Mouse (Mus musculus): ENCODE data around the gene Plekha5. TPM values are rescaled to one million over a fixed set of nuclear protein-coding genes. Genes with fewer than 3 reads are reported as not detected.
A peak's percentile ranks its signal among the peaks of the same experiment; 100 is the strongest.
"Not testable (repeated sequence)": the region's sequence is repeated elsewhere in the genome, so short reads cannot be mapped to it uniquely, and the experiment has no call there.

The Plekha5 gene
- polyA plus RNA-seq, 1 experiment from 2014 or later, result 42.1 TPM

GRCm38 (mm10) chr6:140519488-140520159 is 95.8 kb downstream of the Plekha5 start:
- Histone ChIP-seq H3K36me3 (replicated peaks) (no peaks in the 10 kb centered on the region), H3K4me1 (peaks cover 20% of the 10 kb centered on the region), H3K27me3 (replicated peaks) (no peaks in the 10 kb centered on the region), H3K4me3 (no peak overlapping the region), H3K9ac (no peak overlapping the region), H3K4me2 (no peak overlapping the region), H3K9me3 (no peaks in the 10 kb centered on the region), H3K27ac (0 out of 2 replicates have a peak overlapping the region, but pooled peaks have one; percentile 7)
- 27% methylated on average over 10 of the region's 10 CpGs for WGBS
- ATAC-seq (replicated peaks), result peak; percentile 62; the same call in 1 of the 2 replicates

GRCm38 (mm10) chr6:140520961-140521360 is 97.1 kb downstream of the Plekha5 start:
- no peaks in the 10 kb centered on the region for H3K9me3 ChIP-seq
- H3K27me3 ChIP-seq (replicated peaks), result no peaks in the 10 kb centered on the region
- H3K36me3 ChIP-seq (replicated peaks), result no peaks in the 10 kb centered on the region
- ATAC-seq (replicated peaks), result no peak
- no peak overlapping the region for H3K27ac ChIP-seq
- peaks cover 16% of the 10 kb centered on the region for H3K4me1 ChIP-seq
- no peak overlapping the region for H3K9ac ChIP-seq
- no peak overlapping the region for H3K4me3 ChIP-seq
- H3K4me2 ChIP-seq, result no peak overlapping the region
- WGBS, result 50% methylated on average over 6 of the region's 6 CpGs

- no peak overlapping the region for H3K4me3 ChIP-seq
- no peak overlapping the region for H3K9ac ChIP-seq
- no peak for ATAC-seq (replicated peaks)
- H3K27ac ChIP-seq, result no peak overlapping the region
- no peak overlapping the region for H3K4me2 ChIP-seq
- peaks cover 16% of the 10 kb centered on the region for H3K4me1 ChIP-seq
- no peaks in the 10 kb centered on the region for H3K9me3 ChIP-seq
- H3K27me3 ChIP-seq (replicated peaks), result no peaks in the 10 kb centered on the region
- H3K36me3 ChIP-seq (replicated peaks), result 0 out of 2 replicates have a peak, but pooled peaks cover 3% of the 10 kb centered on the region
- 58% methylated on average over 5 of the region's 5 CpGs for WGBS
These were observed 98.0 kb downstream of the Plekha5 start for GRCm38 (mm10) chr6:140521832-140522231.

- H3K36me3 ChIP-seq (replicated peaks), result 0 out of 2 replicates have a peak, but pooled peaks cover 3% of the 10 kb centered on the region
- H3K27ac ChIP-seq, result no peak overlapping the region
- peaks cover 16% of the 10 kb centered on the region for H3K4me1 ChIP-seq
- no peak for ATAC-seq (replicated peaks)
- 88% methylated on average over 4 of the region's 4 CpGs for WGBS
- no peak overlapping the region for H3K9ac ChIP-seq
- no peak overlapping the region for H3K4me3 ChIP-seq
- no peaks in the 10 kb centered on the region for H3K9me3 ChIP-seq
- H3K4me2 ChIP-seq, result no peak overlapping the region
- H3K27me3 ChIP-seq (replicated peaks), result no peaks in the 10 kb centered on the region
These were observed 99.7 kb downstream of the Plekha5 start for GRCm38 (mm10) chr6:140523600-140523999.

- Histone ChIP-seq H3K9ac (no peak overlapping the region), H3K4me1 (0 out of 2 replicates have a peak, but pooled peaks cover 1% of the 10 kb centered on the region), H3K9me3 (no peaks in the 10 kb centered on the region), H3K36me3 (replicated peaks) (0 out of 2 replicates have a peak, but pooled peaks cover 3% of the 10 kb centered on the region), H3K27me3 (replicated peaks) (no peaks in the 10 kb centered on the region), H3K4me2 (no peak overlapping the region), H3K27ac (no peak overlapping the region), H3K4me3 (no peak overlapping the region)
- ATAC-seq (replicated peaks), result no peak; the same call in 1 of the 2 replicates
- 90% methylated on average over 6 of the region's 6 CpGs for WGBS
These were observed 104.6 kb downstream of the Plekha5 start for GRCm38 (mm10) chr6:140528414-140528813.

GRCm38 (mm10) chr6:140532858-140533257 is 109.0 kb downstream of the Plekha5 start:
- 86% methylated on average over 1 of the region's 1 CpGs for WGBS
- not testable (repeated sequence) for H3K27me3 ChIP-seq (replicated peaks); H3K4me2 ChIP-seq; H3K4me1 ChIP-seq; H3K9ac ChIP-seq; H3K36me3 ChIP-seq (replicated peaks); H3K27ac ChIP-seq; ATAC-seq (replicated peaks); H3K9me3 ChIP-seq; H3K4me3 ChIP-seq

- WGBS, result 84% methylated on average over 5 of the region's 5 CpGs
- H3K9me3 ChIP-seq, result no peaks in the 10 kb centered on the region
- no peaks in the 10 kb centered on the region for H3K27me3 ChIP-seq (replicated peaks)
- no peak for ATAC-seq (replicated peaks)
- H3K4me3 ChIP-seq, result no peak overlapping the region
- no peaks in the 10 kb centered on the region for H3K4me1 ChIP-seq
- H3K36me3 ChIP-seq (replicated peaks), result peaks cover 6% of the 10 kb centered on the region; the same call in 1 of the 2 replicates
- H3K9ac ChIP-seq, result no peak overlapping the region
- no peak overlapping the region for H3K27ac ChIP-seq
- no peak overlapping the region for H3K4me2 ChIP-seq
These were observed 109.8 kb downstream of the Plekha5 start for GRCm38 (mm10) chr6:140533606-140534005.

GRCm38 (mm10) chr6:140535504-140535903 is 111.7 kb downstream of the Plekha5 start:
- no peak overlapping the region for H3K4me3 ChIP-seq
- H3K36me3 ChIP-seq (replicated peaks), result peaks cover 6% of the 10 kb centered on the region; the same call in 1 of the 2 replicates
- H3K27ac ChIP-seq, result no peak overlapping the region
- no peaks in the 10 kb centered on the region for H3K27me3 ChIP-seq (replicated peaks)
- no peaks in the 10 kb centered on the region for H3K9me3 ChIP-seq
- H3K4me2 ChIP-seq, result no peak overlapping the region
- 90% methylated on average over 8 of the region's 8 CpGs for WGBS
- no peak for ATAC-seq (replicated peaks)
- H3K4me1 ChIP-seq, result no peaks in the 10 kb centered on the region
- no peak overlapping the region for H3K9ac ChIP-seq

GRCm38 (mm10) chr6:140541919-140542318 is 118.1 kb downstream of the Plekha5 start:
- H3K36me3 ChIP-seq (replicated peaks), result peaks cover 6% of the 10 kb centered on the region; the same call in 1 of the 2 replicates
- no peak overlapping the region for H3K9ac ChIP-seq
- H3K4me2 ChIP-seq, result no peak overlapping the region
- H3K4me3 ChIP-seq, result no peak overlapping the region
- H3K9me3 ChIP-seq, result no peaks in the 10 kb centered on the region
- H3K4me1 ChIP-seq, result 0 out of 2 replicates have a peak, but pooled peaks cover 2% of the 10 kb centered on the region
- ATAC-seq (replicated peaks), result no peak
- no peaks in the 10 kb centered on the region for H3K27me3 ChIP-seq (replicated peaks)
- no peak overlapping the region for H3K27ac ChIP-seq
- WGBS, result 93% methylated on average over 3 of the region's 3 CpGs

- Histone ChIP-seq H3K4me1 (0 out of 2 replicates have a peak, but pooled peaks cover 5% of the 10 kb centered on the region), H3K9me3 (no peaks in the 10 kb centered on the region), H3K4me3 (no peak overlapping the region), H3K27ac (no peak overlapping the region), H3K36me3 (replicated peaks) (peaks cover 6% of the 10 kb centered on the region; the same call in 1 of the 2 replicates), H3K9ac (no peak overlapping the region), H3K4me2 (no peak overlapping the region), H3K27me3 (replicated peaks) (no peaks in the 10 kb centered on the region)
- ATAC-seq (replicated peaks), result no peak
- WGBS, result 84% methylated on average over 11 of the region's 11 CpGs
These were observed 119.3 kb downstream of the Plekha5 start for GRCm38 (mm10) chr6:140543005-140543794.

- H3K36me3 ChIP-seq (replicated peaks), result peaks cover 11% of the 10 kb centered on the region; the same call in 1 of the 2 replicates
- no peak overlapping the region for H3K9ac ChIP-seq
- H3K4me1 ChIP-seq, result 0 out of 2 replicates have a peak, but pooled peaks cover 5% of the 10 kb centered on the region
- H3K27ac ChIP-seq, result no peak overlapping the region
- WGBS, result 86% methylated on average over 8 of the region's 8 CpGs
- no peak overlapping the region for H3K4me3 ChIP-seq
- H3K9me3 ChIP-seq, result no peaks in the 10 kb centered on the region
- H3K4me2 ChIP-seq, result no peak overlapping the region
- no peaks in the 10 kb centered on the region for H3K27me3 ChIP-seq (replicated peaks)
- ATAC-seq (replicated peaks), result 0 out of 2 replicates have a peak, but pooled peaks have one; percentile 29
These were observed 122.2 kb downstream of the Plekha5 start for GRCm38 (mm10) chr6:140546095-140546494.

GRCm38 (mm10) chr6:140546648-140547201 is 122.9 kb downstream of the Plekha5 start:
- Histone ChIP-seq H3K36me3 (replicated peaks) (peaks cover 13% of the 10 kb centered on the region; the same call in 1 of the 2 replicates), H3K27ac (no peak overlapping the region), H3K4me3 (no peak overlapping the region), H3K4me1 (0 out of 2 replicates have a peak, but pooled peaks cover 5% of the 10 kb centered on the region), H3K4me2 (no peak overlapping the region), H3K27me3 (replicated peaks) (no peaks in the 10 kb centered on the region), H3K9me3 (no peaks in the 10 kb centered on the region), H3K9ac (no peak overlapping the region)
- WGBS, result 61% methylated on average over 12 of the region's 12 CpGs
- no peak for ATAC-seq (replicated peaks)

All from midbrain, embryonic 15.5 days (tissue).